In the genomic region with DNA sequence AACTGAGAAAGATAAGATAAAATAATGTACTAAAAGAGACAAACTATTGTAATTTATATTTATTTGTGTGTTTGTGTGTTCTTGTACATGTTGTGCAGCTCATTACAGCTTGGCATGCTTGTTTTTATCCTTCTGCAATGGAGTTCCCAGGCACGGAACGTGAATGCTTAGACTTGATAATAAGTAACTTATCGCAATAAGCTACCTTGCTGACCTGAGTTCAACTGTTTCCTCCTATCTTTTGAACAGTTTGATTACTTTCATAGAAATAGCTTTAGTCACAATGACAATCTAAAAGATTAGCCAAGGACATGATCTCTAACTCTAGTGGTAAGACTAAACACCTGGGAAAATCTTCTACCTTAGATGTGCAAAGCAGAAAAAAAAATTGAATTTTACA, we compare ENCODE assay signal across 33 mouse cellular contexts.
"Had no signal": no experiment of that assay in that cellular context is flagged by ENCODE, and none has a peak within 500 bp of the region (broad histone marks: within the 10 kb centered on the region; RNA-seq: fewer than 3 reads in every experiment).

No protein-coding gene starts in this region.

- ATAC-seq: hindbrain, embryonic 16.5 days; hindbrain, postnatal 0 days; inflammation-experienced regulatory T-cells, adult 6 months had no signal

- H3K4me1 ChIP-seq: heart, embryonic 10.5 days; heart, embryonic 12.5 days; heart, embryonic 13.5 days; heart, embryonic 15.5 days; hindbrain, embryonic 12.5 days; hindbrain, embryonic 13.5 days; hindbrain, embryonic 15.5 days; kidney, embryonic 15.5 days had no signal

- H3K9me3 ChIP-seq: heart, embryonic 10.5 days; heart, embryonic 12.5 days; heart, embryonic 13.5 days; heart, embryonic 15.5 days; hindbrain, embryonic 12.5 days; hindbrain, embryonic 13.5 days; hindbrain, embryonic 15.5 days; kidney, embryonic 15.5 days had no signal

- H3K4me2 ChIP-seq: heart, embryonic 11.5 days; heart, embryonic 12.5 days; heart, embryonic 13.5 days; heart, embryonic 15.5 days; hindbrain, embryonic 12.5 days; hindbrain, embryonic 13.5 days; hindbrain, embryonic 14.5 days; hindbrain, embryonic 15.5 days; kidney, embryonic 15.5 days had no signal

- DNase-seq: heart, adult 2 months; heart, postnatal 10 days; heart, postnatal 14 days; heart, postnatal 36 days; heart, postnatal 4 days; kidney, adult 11 months; kidney, adult 18-20 months; kidney, adult 2 months; kidney, adult 8-10 months; kidney, adult 9 months; kidney, postnatal 10 days; kidney, postnatal 14 days; kidney, postnatal 25 days; kidney, postnatal 36 days; kidney, postnatal 4 days; layer of hippocampus, adult 9-11 months; layer of hippocampus, postnatal 36 days had no signal

- H3K27me3 ChIP-seq: heart, embryonic 12.5 days; heart, embryonic 13.5 days; heart, embryonic 15.5 days; hindbrain, embryonic 12.5 days; hindbrain, embryonic 13.5 days; hindbrain, embryonic 15.5 days; kidney, embryonic 15.5 days had no signal

- H3K27ac ChIP-seq: heart, adult 2 months; heart, embryonic 10.5 days; heart, embryonic 13.5 days; heart, embryonic 15.5 days; hindbrain, embryonic 12.5 days; hindbrain, embryonic 13.5 days; hindbrain, embryonic 14.5 days; hindbrain, embryonic 15.5 days; hindbrain, postnatal 0 days; kidney, embryonic 15.5 days; kidney, postnatal 0 days; layer of hippocampus, adult 2 months; left cerebral cortex, adult 2 months had no signal

- H3K4me3 ChIP-seq: heart, adult 2 months; heart, embryonic 10.5 days; heart, embryonic 12.5 days; heart, embryonic 13.5 days; heart, embryonic 15.5 days; hindbrain, embryonic 12.5 days; hindbrain, embryonic 13.5 days; hindbrain, embryonic 15.5 days; kidney, embryonic 15.5 days; layer of hippocampus, adult 2 months; left cerebral cortex, adult 2 months had no signal

- H3K36me3 ChIP-seq: heart, embryonic 10.5 days; heart, embryonic 12.5 days; heart, embryonic 13.5 days; heart, embryonic 15.5 days; hindbrain, embryonic 12.5 days; hindbrain, embryonic 13.5 days; hindbrain, embryonic 15.5 days; kidney, embryonic 15.5 days had no signal

- H3K9ac ChIP-seq: heart, embryonic 12.5 days; heart, embryonic 13.5 days; heart, embryonic 15.5 days; hindbrain, embryonic 12.5 days; hindbrain, embryonic 13.5 days; hindbrain, embryonic 14.5 days; hindbrain, embryonic 15.5 days; kidney, embryonic 15.5 days had no signal
